Mouse (Mus musculus) kidney, adult 2 months (tissue): ENCODE measurements around the gene F2. TPM values are rescaled to one million over a fixed set of nuclear protein-coding genes. Genes with fewer than 3 reads are reported as not detected.

ENCODE experiments used
- DNase-seq: peaks from one replicate; pipeline ENCODE4 v3.0.0; 2021
- H3K27ac ChIP-seq: fragments of 200-500 bp; 2 replicates; pipeline ENCODE4 v1.5.1; 2012; ENCODE audit warnings: low read depth, low read length, control low read depth, inconsistent platforms; ENCODE audit not compliant: insufficient read depth
- H3K27me3 ChIP-seq: fragments of 200-500 bp; replicated peaks from 2 replicates; pipeline ENCODE4 v1.6.1; 2012; ENCODE audit warnings: mild to moderate bottlenecking, moderate library complexity, low read length, inconsistent platforms; ENCODE audit not compliant: control insufficient read depth, insufficient read depth
- H3K36me3 ChIP-seq: fragments of 200-500 bp; 2 replicates; pipeline ENCODE4 v1.6.1; 2012; ENCODE audit warnings: mild to moderate bottlenecking, moderate library complexity, low read length, inconsistent platforms; ENCODE audit not compliant: control insufficient read depth, insufficient read depth
- H3K4me1 ChIP-seq: fragments of 200-500 bp; 2 replicates; pipeline ENCODE4 v1.6.1; 2011; ENCODE audit warnings: low read length; ENCODE audit not compliant: control insufficient read depth, insufficient read depth
- H3K4me3 ChIP-seq: fragments of 200-500 bp; 2 replicates; pipeline ENCODE4 v1.5.1; 2011; ENCODE audit warnings: mild to moderate bottlenecking, low read depth, low read length, control low read depth; ENCODE audit not compliant: insufficient read depth
- CTCF ChIP-seq: fragments of 200-500 bp; conservative IDR thresholded peaks from 2 replicates; pipeline ENCODE4 v1.5.1; 2011; ENCODE audit warnings: low read depth, mild to moderate bottlenecking, control low read depth, low read length, moderate library complexity, mixed read lengths; ENCODE audit not compliant: insufficient read depth, insufficient read length
- POLR2A ChIP-seq: fragments of 200-500 bp; IDR thresholded peaks from one replicate; pipeline ENCODE4 v1.6.1; 2011; ENCODE audit warnings: low read depth, low read length, control low read depth
- WGBS: fragments of 180-500 bp; shearing (Covaris S2); methylation state at CpG from one replicate; pipeline ENCODE4 v1.1.7; 2018; 5-methylcytosine and 5-hydroxymethylcytosine counted together
- polyA plus RNA-seq: library from polyadenylated mRNA; depleted of rRNA; stranded (reverse); fragments of >200 nt; gene quantifications from 2 replicates; pipeline ENCODE4 v1.2.3, GENCODE M21; 2012

F2 gene
- polyA plus RNA-seq, 1 experiment: 0.06 TPM

DNA sequence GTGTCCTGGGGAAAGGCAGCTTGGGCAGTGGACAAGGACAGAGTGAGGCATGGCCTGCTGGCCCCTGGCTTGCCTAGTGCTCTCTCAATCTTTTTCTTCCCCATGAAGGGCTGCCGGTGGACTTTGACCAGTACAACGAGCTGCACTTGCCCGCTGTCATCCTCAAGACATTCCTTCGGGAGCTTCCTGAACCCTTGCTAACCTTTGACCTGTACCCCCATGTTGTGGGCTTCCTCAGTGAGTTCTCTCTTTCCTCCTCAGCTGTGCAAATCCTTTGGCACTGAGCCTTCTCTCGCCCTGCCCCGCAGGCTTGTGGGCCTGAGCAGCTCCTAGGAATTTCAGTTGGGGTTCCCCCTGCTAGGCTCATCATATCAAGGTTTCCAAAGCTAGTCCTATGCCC is 33.8 kb upstream of the F2 start:
- TF ChIP-seq POLR2A (no peak), CTCF (no peak)
- H3K36me3 ChIP-seq: 0 out of 2 replicates have a peak, but pooled peaks cover 1% of the 10 kb centered on the region
- H3K4me3 ChIP-seq: no peak overlapping the region
- H3K27me3 ChIP-seq: no peaks in the 10 kb centered on the region
- H3K27ac ChIP-seq: peak overlapping the region; percentile 22
- H3K4me1 ChIP-seq: no peaks in the 10 kb centered on the region; the same call in 1 of the 2 replicates
- DNase-seq: peak; percentile 89
- WGBS: 42% methylated on average over 6 of the region's 6 CpGs

- H3K36me3 ChIP-seq: 0 out of 2 replicates have a peak, but pooled peaks cover 1% of the 10 kb centered on the region
Measured at GRCm38 (mm10) chr2:91669326-91669725, 33.1 kb upstream of the F2 start.

DNA sequence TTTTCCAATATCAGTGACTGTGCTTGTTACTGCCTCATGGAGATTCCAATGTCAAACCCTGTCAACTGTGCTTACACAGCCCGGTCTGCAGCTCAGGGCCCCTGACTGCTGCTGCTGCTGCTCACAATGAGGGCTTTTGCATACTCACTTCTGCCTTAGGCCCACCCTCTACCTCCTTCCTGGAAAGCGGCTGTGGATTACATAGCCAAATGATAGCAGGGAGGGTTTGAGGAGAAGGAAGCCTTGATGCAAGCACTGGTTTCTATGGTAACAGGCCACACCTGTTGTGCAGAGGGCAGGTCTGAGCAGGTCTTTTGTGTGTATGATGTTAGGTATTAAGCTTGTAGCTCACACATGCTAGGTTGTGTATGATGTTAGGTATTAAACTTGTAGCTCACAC is 31.5 kb upstream of the F2 start:
- no peak for TF ChIP-seq CTCF
- no peak for TF ChIP-seq POLR2A
- H3K36me3 ChIP-seq: peaks cover 1% of the 10 kb centered on the region; the same call in 1 of the 2 replicates
- no peaks in the 10 kb centered on the region for H3K27me3 ChIP-seq
- H3K27ac ChIP-seq: peak overlapping the region; percentile 90; the same call in 1 of the 2 replicates
- no peak for DNase-seq
- no peaks in the 10 kb centered on the region; the same call in 1 of the 2 replicates for H3K4me1 ChIP-seq
- no peak overlapping the region for H3K4me3 ChIP-seq
- 82% methylated on average over 2 of the region's 2 CpGs for WGBS

More at GRCm38 (mm10) chr2:91669326-91669725, 33.1 kb upstream of the F2 start:
- DNase-seq: no peak
- 92% methylated on average over 8 of the region's 8 CpGs for WGBS
- Histone ChIP-seq H3K4me1 (no peaks in the 10 kb centered on the region; the same call in 1 of the 2 replicates), H3K4me3 (no peak overlapping the region), H3K27me3 (no peaks in the 10 kb centered on the region), H3K27ac (peak overlapping the region; percentile 22)
- TF ChIP-seq CTCF (no peak), POLR2A (no peak)

GRCm38 (mm10) chr2:91666386-91666910 is 30.2 kb upstream of the F2 start:
- Histone ChIP-seq H3K27me3 (no peaks in the 10 kb centered on the region), H3K36me3 (peaks cover 1% of the 10 kb centered on the region; the same call in 1 of the 2 replicates), H3K4me1 (no peaks in the 10 kb centered on the region; the same call in 1 of the 2 replicates), H3K4me3 (no peak overlapping the region), H3K27ac (peak overlapping the region; percentile 90)
- peak; percentile 75 for DNase-seq
- WGBS: 53% methylated on average over 6 of the region's 6 CpGs
- no peak for TF ChIP-seq POLR2A
- TF ChIP-seq CTCF: no peak

DNA sequence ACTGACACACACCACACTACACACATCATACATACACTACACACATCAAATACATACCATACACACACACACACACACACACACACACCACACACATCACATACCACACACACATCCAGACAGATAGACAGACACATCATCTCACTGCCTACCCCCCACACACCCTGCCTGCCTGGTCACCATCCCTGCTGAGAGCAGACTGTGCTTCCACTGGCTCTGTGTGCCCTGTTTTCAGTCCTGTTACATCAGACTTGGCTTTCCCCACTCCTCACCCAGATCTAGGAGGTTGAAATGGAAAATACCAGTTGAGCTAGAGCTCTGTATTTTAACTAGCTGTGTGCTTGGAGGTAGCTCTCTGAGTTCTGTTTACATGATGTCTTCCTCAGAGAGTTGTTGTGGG is 28.6 kb upstream of the F2 start:
- no peaks in the 10 kb centered on the region for H3K27me3 ChIP-seq
- no peaks in the 10 kb centered on the region; the same call in 1 of the 2 replicates for H3K4me1 ChIP-seq
- TF ChIP-seq POLR2A (no peak), CTCF (no peak)
- no peaks in the 10 kb centered on the region; the same call in 1 of the 2 replicates for H3K36me3 ChIP-seq
- no peak overlapping the region for H3K27ac ChIP-seq
- DNase-seq: no peak
- H3K4me3 ChIP-seq: no peak overlapping the region

GRCm38 (mm10) chr2:91660981-91661380 is 24.8 kb upstream of the F2 start:
- 58% methylated on average over 6 of the region's 6 CpGs for whole genome bisulfite sequencing
- Histone ChIP-seq H3K27me3 (no peaks in the 10 kb centered on the region), H3K27ac (0 out of 2 replicates have a peak overlapping the region, but pooled peaks have one; percentile 16), H3K36me3 (no peaks in the 10 kb centered on the region; the same call in 1 of the 2 replicates), H3K4me3 (no peak overlapping the region), H3K4me1 (no peaks in the 10 kb centered on the region; the same call in 1 of the 2 replicates)
- TF ChIP-seq POLR2A (no peak), CTCF (0 out of 2 replicates have a peak, but pooled peaks have one; percentile 2)
- DNase-seq: peak; percentile 90

DNA sequence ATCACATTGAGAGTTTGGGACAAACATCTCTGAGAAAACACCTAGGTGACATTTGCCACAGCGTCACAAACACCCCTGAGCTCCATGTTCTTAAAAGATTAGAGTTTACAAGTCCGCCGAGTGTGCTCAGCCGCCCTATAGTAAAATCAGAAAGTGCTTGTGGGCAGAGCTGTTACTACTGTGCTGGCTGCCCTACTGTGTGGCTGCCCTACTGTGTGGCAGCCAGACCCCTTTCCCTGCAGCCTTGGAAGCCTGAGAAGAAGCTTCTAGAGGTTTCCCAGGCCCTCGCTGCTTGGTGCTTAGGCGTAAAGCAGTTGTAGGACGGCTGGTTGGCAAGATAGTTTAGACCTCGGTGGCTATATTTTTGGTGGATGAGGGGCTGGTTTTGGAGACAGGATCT is 23.4 kb upstream of the F2 start:
- TF ChIP-seq POLR2A: no peak
- no peak for TF ChIP-seq CTCF
- DNase-seq: no peak
- no peaks in the 10 kb centered on the region; the same call in 1 of the 2 replicates for H3K4me1 ChIP-seq
- H3K4me3 ChIP-seq: no peak overlapping the region
- H3K27me3 ChIP-seq: no peaks in the 10 kb centered on the region
- H3K36me3 ChIP-seq: no peaks in the 10 kb centered on the region; the same call in 1 of the 2 replicates
- H3K27ac ChIP-seq: no peak overlapping the region
- WGBS: 97% methylated on average over 8 of the region's 8 CpGs

DNA sequence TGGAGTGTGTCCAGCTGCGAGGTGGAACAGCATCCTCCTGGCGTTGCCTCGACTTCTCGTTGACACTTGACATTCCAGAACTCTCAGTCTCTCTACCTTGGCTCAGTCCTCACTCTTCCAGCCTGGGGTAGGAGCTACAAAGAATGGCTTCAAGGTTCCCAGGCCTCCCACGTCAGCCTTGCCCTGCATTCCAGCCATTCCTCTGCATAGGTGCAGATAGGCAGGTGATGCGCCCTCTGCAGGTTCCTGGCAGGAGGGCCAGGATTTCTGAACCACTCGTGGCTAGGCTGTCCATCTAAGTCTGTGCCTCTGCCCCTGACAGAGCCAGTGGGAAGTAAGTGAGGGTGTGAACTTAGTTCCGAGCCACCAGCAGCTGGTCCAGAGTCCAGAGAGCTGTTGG is 20.6 kb upstream of the F2 start:
- Histone ChIP-seq H3K27me3 (no peaks in the 10 kb centered on the region), H3K27ac (no peak overlapping the region), H3K4me1 (no peaks in the 10 kb centered on the region; the same call in 1 of the 2 replicates), H3K4me3 (no peak overlapping the region), H3K36me3 (no peaks in the 10 kb centered on the region)
- no peak for TF ChIP-seq POLR2A
- TF ChIP-seq CTCF: peak; percentile 50
- DNase-seq: peak; percentile 79
- WGBS: 50% methylated on average over 8 of the region's 8 CpGs
